Mouse (Mus musculus) left cerebral cortex, postnatal 10 days (tissue): ENCODE measurements at regions not wholly inside any gene's neighbourhood (a gene's known extent, or its start where the extent isn't known, plus 50 kb on each side); places are given as distances from the start of the nearest gene placed in this dataset.

Source experiments
- DNase-seq, 2 experiments: peaks; one replicate each; pipeline ENCODE4 v3.0.0; 2021 to 2022; ENCODE audit warnings: low spot score in 2 of 2, mixed read lengths in 1 of 2; ENCODE audit errors: extremely low spot score in 1 of 2
- intact Hi-C: fragments of 180-260 bp; cut with DNase I; formaldehyde crosslinking; loops from one replicate; pipeline ENCODE4 v1.15.1; 2025

GRCm38 (mm10) chr2:98439532-98439931, 222.5 kb upstream of the Gm10801 start:
- DNase-seq, result peak in 1 of 2 experiments; percentile 25
- intact Hi-C loops, result no loop called here

- no peak for DNase-seq
- intact Hi-C loops, result no loop called here
Observed at GRCm38 (mm10) chr2:98481533-98481932, 180.5 kb upstream of the Gm10801 start.
